Mouse (Mus musculus): ENCODE data around the gene Hist1h4j. TPM values are rescaled to one million over a fixed set of nuclear protein-coding genes. Genes with fewer than 3 reads are reported as not detected.
A peak's percentile ranks its signal among the peaks of the same experiment; 100 is the strongest.

Gene Hist1h4j
- polyA plus RNA-seq, 1 experiment from 2014 or later = 0.94 TPM

DNA sequence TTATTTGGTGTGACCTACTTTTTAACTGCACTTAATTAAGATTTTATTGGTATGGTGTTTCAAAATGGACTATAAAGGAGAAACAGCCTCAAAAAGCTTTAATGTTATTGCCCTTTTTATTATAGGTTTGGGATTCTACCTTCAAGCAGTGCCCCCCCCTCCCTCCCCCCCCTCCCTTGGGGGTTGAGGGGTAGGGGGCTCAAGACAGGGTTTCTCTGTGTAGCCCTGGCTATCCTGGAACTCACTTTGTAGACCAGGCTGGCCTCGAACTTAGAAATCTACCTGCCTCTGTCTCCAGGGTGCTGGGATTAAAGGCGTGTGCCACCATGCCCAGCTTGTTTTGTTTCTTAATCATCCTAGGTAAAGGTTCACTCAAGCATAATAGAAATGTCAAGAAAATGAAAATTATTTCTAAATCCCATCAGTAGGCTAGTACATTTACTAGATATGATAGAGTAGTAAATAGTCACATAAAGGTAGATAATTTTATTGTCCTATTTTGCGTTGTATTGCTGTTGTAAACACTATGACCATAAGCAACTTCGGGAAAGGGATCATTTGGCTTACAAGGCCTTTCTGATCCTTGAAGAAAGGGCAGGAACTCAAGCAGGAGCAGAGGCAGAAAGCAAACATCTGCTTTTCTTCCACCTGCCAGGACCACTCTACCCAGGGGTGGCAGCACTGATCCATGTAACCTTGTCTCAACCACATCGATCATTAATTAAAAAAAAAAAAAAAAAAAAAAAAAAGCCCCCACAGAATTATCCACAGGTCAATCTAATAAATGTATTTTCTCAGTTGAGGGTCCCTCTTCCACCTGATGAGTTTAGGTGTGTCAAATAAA is 11.6 kb upstream of the Hist1h4j start:
- Histone ChIP-seq H3K36me3 (ENCODE audit: control insufficient read depth, insufficient read depth, low read length) (no peaks in the 10 kb centered on the region), H3K4me2 (replicated peaks; ENCODE audit: low read depth, low read length) (no peak overlapping the region; the same call in 1 of the 2 replicates), H3K27ac (ENCODE audit: low read depth, low read length) (no peak overlapping the region), H3K4me1 (replicated peaks; ENCODE audit: control insufficient read depth, insufficient read depth, low read length) (peaks cover 7% of the 10 kb centered on the region; the same call in 1 of the 2 replicates), H3K4me3 (ENCODE audit: low read depth, low read length) (no peak overlapping the region), H3K9ac (ENCODE audit: low read depth, low read length) (no peak overlapping the region), H3K27me3 (ENCODE audit: control insufficient read depth, insufficient read depth, low read length) (no peaks in the 10 kb centered on the region), H3K9me3 (ENCODE audit: control insufficient read depth, low read length) (no peaks in the 10 kb centered on the region)
- ATAC-seq (ENCODE audit: low FRiP score) = no peak
- 33% methylated on average over 5 of the region's 5 CpGs for WGBS
- DNase-seq (ENCODE audit: low spot score) = no peak

DNA sequence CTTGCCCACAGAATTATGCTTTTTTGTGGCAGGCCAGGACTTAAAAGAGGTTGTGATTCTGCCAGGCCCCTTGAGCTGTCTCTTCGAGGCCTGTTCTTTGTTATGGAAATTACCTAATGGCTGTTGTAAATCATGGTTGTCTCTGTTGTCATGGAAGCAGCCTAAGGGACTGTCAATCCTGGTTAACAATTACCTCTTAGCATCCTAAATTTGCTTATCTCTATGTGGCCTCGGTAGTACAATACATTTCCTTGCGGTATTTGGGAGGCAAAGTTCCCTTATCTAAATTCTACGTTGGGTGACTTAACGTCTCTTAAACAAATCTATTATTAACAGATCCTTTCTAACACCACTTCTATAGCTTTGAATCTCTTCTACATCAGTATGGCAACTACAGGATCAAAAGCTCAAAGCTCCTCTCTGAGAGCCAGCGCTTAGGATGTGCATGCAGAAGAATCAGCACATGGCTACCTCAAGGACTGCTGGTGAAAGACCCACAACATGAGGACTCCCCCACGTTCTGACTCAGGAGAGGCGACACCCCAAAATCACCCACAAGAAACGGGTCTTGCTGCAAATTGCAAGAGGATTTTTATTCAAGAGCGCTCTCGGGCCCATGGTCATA is 6.8 kb upstream of the Hist1h4j start:
- DNase-seq (ENCODE audit: low spot score) = peak; percentile 63
- 16% methylated on average over 11 of the region's 11 CpGs for WGBS
- H3K4me1 ChIP-seq (replicated peaks; ENCODE audit: control insufficient read depth, insufficient read depth, low read length) = peaks cover 3% of the 10 kb centered on the region; the same call in 1 of the 2 replicates
- H3K9ac ChIP-seq (ENCODE audit: low read depth, low read length) = no peak overlapping the region
- no peaks in the 10 kb centered on the region for H3K9me3 ChIP-seq (ENCODE audit: control insufficient read depth, low read length)
- no peaks in the 10 kb centered on the region for H3K36me3 ChIP-seq (ENCODE audit: control insufficient read depth, insufficient read depth, low read length)
- no peak overlapping the region for H3K4me3 ChIP-seq (ENCODE audit: low read depth, low read length)
- H3K27me3 ChIP-seq (ENCODE audit: control insufficient read depth, insufficient read depth, low read length) = no peaks in the 10 kb centered on the region
- H3K4me2 ChIP-seq (replicated peaks; ENCODE audit: low read depth, low read length) = 0 out of 2 replicates have a peak overlapping the region, but pooled peaks have one; percentile 12
- H3K27ac ChIP-seq (ENCODE audit: low read depth, low read length) = peak overlapping the region; percentile 54; the same call in 1 of the 2 replicates
- peak; percentile 89 for ATAC-seq (ENCODE audit: low FRiP score)

DNA sequence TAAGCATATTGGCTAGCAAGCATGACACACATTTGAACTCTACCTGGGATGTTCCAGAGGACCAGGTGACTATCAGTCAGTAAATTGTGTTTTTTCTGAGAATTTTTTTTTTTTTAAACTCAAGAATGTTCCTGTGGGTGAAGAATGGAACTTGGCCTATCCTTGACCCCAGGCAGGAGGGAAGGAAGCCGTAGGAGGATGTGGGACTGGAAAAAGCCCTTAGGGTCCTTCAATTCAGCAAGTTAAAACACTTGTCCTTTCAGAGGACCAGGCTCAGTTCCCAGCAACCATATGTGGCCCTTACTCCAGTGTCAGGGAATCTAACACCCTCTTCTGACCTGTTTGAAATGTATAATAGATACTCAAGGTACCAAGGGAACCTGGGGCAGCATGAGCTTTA is 5.3 kb upstream of the Hist1h4j start:
- Histone ChIP-seq H3K27ac (ENCODE audit: low read depth, low read length) (no peak overlapping the region), H3K4me1 (replicated peaks; ENCODE audit: control insufficient read depth, insufficient read depth, low read length) (peaks cover 3% of the 10 kb centered on the region; the same call in 1 of the 2 replicates), H3K4me3 (ENCODE audit: low read depth, low read length) (no peak overlapping the region), H3K4me2 (replicated peaks; ENCODE audit: low read depth, low read length) (no peak overlapping the region), H3K9ac (ENCODE audit: low read depth, low read length) (no peak overlapping the region), H3K36me3 (ENCODE audit: control insufficient read depth, insufficient read depth, low read length) (no peaks in the 10 kb centered on the region), H3K27me3 (ENCODE audit: control insufficient read depth, insufficient read depth, low read length) (no peaks in the 10 kb centered on the region), H3K9me3 (ENCODE audit: control insufficient read depth, low read length) (no peaks in the 10 kb centered on the region)
- 65% methylated on average over 1 of the region's 1 CpGs for WGBS
- ATAC-seq (ENCODE audit: low FRiP score) (no peak), DNase-seq (ENCODE audit: low spot score) (no peak)

DNA sequence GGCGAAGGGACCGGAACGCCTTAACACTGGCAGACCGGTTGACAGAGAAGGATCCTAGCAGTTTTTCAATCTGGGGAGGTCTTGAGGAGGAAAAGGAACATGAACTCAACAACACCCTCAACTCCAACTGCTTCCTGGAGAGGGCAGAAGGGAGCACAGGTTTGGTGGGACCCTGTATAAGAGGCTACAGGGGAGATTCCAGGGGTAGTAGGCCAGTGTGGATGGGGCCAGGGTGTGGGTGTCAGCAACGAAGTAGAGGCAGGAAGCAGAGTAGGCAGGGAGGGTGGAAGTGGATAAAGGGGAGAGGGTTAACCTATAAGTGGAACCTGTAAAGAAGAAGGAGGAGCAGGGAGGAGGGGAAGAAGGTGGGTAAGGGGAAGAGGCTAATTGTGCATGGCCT is 1.4 kb upstream of the Hist1h4j start:
- DNase-seq (ENCODE audit: low spot score) (peak; percentile 60), ATAC-seq (ENCODE audit: low FRiP score) (0 out of 2 replicates have a peak, but pooled peaks have one; percentile 17)
- Histone ChIP-seq H3K4me2 (replicated peaks; ENCODE audit: low read depth, low read length) (no peak overlapping the region), H3K36me3 (ENCODE audit: control insufficient read depth, insufficient read depth, low read length) (no peaks in the 10 kb centered on the region), H3K9me3 (ENCODE audit: control insufficient read depth, low read length) (no peaks in the 10 kb centered on the region), H3K27ac (ENCODE audit: low read depth, low read length) (peak overlapping the region; percentile 98), H3K4me3 (ENCODE audit: low read depth, low read length) (no peak overlapping the region), H3K27me3 (ENCODE audit: control insufficient read depth, insufficient read depth, low read length) (no peaks in the 10 kb centered on the region), H3K9ac (ENCODE audit: low read depth, low read length) (0 out of 2 replicates have a peak overlapping the region, but pooled peaks have one; percentile 19), H3K4me1 (replicated peaks; ENCODE audit: control insufficient read depth, insufficient read depth, low read length) (no peaks in the 10 kb centered on the region)
- WGBS = 59% methylated on average over 5 of the region's 5 CpGs

DNA sequence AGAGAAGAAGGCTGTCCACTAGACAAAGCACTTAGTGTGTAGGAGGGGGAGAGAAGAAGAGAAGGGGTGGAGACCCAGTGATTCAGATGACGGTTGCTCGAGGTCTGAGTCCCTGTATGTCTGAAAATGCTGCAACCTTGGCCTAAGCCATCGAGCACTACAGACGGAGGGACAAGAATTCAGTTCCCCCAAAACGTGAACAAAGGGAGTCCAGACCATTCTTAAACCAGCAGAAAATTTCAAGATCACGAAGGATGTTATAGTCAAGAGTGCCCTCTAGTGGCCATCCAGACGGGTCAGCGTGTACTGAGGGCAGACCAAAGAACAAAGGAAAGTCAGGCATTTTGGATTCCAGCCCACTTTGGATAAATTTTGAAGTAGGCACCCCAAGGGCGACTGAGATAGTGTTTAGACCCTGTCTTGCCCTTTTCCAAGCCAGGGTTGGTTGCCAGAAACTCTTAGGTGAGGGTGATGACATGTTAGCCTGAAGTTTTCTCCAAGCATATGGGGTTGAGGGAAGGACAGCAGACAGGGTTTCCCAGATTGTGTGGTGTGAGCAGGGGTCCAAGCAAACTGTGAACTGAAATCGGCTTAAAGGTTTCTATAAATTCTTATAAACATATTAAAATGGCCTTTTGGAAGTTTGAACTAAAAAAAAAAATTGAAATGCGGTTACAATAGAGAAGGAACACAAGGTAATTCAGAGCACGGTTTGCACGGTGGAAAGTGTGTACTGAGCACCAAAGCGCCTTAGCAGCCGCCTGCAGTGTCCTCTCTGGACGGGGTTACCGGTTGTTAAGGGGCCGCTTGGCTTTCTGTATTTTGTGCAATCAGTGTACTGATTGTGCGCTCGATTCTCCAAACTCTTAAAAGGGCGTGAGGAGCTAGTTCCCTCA is 606 bp upstream of the Hist1h4j start:
- Histone ChIP-seq H3K4me3 (ENCODE audit: low read depth, low read length) (peak overlapping the region; percentile 49), H3K9ac (ENCODE audit: low read depth, low read length) (peak overlapping the region; percentile 80), H3K4me1 (replicated peaks; ENCODE audit: control insufficient read depth, insufficient read depth, low read length) (no peaks in the 10 kb centered on the region), H3K4me2 (replicated peaks; ENCODE audit: low read depth, low read length) (peak overlapping the region; percentile 58), H3K27me3 (ENCODE audit: control insufficient read depth, insufficient read depth, low read length) (no peaks in the 10 kb centered on the region), H3K9me3 (ENCODE audit: control insufficient read depth, low read length) (no peaks in the 10 kb centered on the region), H3K36me3 (ENCODE audit: control insufficient read depth, insufficient read depth, low read length) (no peaks in the 10 kb centered on the region), H3K27ac (ENCODE audit: low read depth, low read length) (peak overlapping the region; percentile 98)
- DNase-seq (ENCODE audit: low spot score) (peak; percentile 92), ATAC-seq (ENCODE audit: low FRiP score) (peak; percentile 83)
- under 1% methylated on average over 21 of the region's 21 CpGs for WGBS

DNA sequence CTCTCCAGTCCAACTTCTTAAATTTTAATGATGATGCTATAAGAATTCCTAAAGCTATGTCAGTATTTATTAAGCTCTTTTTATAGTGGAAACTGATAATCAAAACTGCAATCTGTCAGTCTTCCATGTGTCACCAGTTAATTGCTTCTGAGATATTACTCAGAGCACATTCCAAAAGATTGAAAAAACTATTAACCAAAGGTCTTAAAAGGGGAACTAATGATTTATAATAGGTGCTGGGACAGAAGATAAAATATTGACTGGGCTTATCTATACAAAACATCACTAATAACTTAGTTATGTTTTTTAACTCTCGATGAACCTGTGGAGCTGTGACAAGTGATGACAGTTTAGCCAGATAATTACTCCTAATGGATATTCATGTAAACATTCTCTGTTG is 10.1 kb downstream of the Hist1h4j start:
- Histone ChIP-seq H3K9me3 (ENCODE audit: control insufficient read depth, low read length) (no peaks in the 10 kb centered on the region), H3K36me3 (ENCODE audit: control insufficient read depth, insufficient read depth, low read length) (no peaks in the 10 kb centered on the region), H3K4me1 (replicated peaks; ENCODE audit: control insufficient read depth, insufficient read depth, low read length) (no peaks in the 10 kb centered on the region; the same call in 1 of the 2 replicates), H3K27me3 (ENCODE audit: control insufficient read depth, insufficient read depth, low read length) (no peaks in the 10 kb centered on the region), H3K9ac (ENCODE audit: low read depth, low read length) (no peak overlapping the region), H3K4me3 (ENCODE audit: low read depth, low read length) (no peak overlapping the region), H3K27ac (ENCODE audit: low read depth, low read length) (no peak overlapping the region), H3K4me2 (replicated peaks; ENCODE audit: low read depth, low read length) (no peak overlapping the region)
- 93% methylated on average over 1 of the region's 1 CpGs for WGBS
- no peak for ATAC-seq (ENCODE audit: low FRiP score)
- DNase-seq (ENCODE audit: low spot score) = no peak

DNA sequence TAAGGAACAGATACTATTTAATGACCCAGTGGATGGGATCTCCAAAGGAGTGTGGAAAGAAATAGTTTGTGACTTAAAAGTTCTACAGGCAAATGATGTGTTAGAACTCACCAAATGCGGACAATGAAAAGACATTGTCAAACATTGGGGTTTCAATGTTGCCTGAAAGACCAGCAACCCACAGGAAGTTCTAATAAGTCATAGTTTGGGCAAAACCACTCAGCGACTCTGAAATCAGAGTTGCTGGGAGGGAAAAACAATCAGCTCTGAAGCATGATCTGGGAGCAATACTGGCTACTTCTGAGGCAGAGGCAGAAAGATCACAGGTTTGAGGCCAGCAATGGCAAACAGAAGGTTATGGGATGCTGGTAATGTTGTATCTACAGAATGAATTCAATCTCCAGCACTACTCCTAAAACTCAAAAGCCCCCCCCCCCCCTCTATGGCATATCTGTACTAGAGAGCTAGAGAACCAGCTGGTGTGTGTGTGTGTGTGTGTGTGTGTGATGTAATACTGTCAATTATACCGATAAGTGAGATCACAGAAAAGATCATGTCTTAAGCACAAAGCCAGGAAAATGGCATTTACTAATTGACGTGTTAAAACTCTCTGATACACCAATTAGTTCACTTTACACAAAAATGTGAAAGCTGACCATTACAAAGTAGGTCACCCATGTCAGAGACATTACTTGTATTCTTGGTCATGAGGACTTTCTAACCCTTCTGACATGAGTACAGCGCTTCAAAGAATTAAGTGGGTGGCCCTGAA is 14.7 kb downstream of the Hist1h4j start:
- Histone ChIP-seq H3K4me3 (ENCODE audit: low read depth, low read length) (peak overlapping the region; percentile 56), H3K9me3 (ENCODE audit: control insufficient read depth, low read length) (no peaks in the 10 kb centered on the region), H3K27ac (ENCODE audit: low read depth, low read length) (peak overlapping the region; percentile 93), H3K4me1 (replicated peaks; ENCODE audit: control insufficient read depth, insufficient read depth, low read length) (no peaks in the 10 kb centered on the region; the same call in 1 of the 2 replicates), H3K9ac (ENCODE audit: low read depth, low read length) (peak overlapping the region; percentile 64), H3K27me3 (ENCODE audit: control insufficient read depth, insufficient read depth, low read length) (no peaks in the 10 kb centered on the region), H3K36me3 (ENCODE audit: control insufficient read depth, insufficient read depth, low read length) (no peaks in the 10 kb centered on the region), H3K4me2 (replicated peaks; ENCODE audit: low read depth, low read length) (peak overlapping the region; percentile 72)
- peak; percentile 59 for DNase-seq (ENCODE audit: low spot score)
- no peak for ATAC-seq (ENCODE audit: low FRiP score)
- WGBS = 8% methylated on average over 5 of the region's 5 CpGs

Measured in hindbrain, embryonic 11.5 days (tissue).